Mouse (Mus musculus) midbrain, embryonic 11.5 days (tissue): ENCODE results near the gene Slc24a3. TPM values are rescaled to one million over a fixed set of nuclear protein-coding genes. Genes with fewer than 3 reads are reported as not detected.

Source experiments
- ATAC-seq: fragments of 200-750 bp; cut with Nextera tagmentation; 2 replicates; pipeline ENCODE4 v1.8.0; 2017; ENCODE audit warnings: moderate TSS enrichment, moderate library complexity; ENCODE audit not compliant: low FRiP score
- DNase-seq: peaks from one replicate; pipeline ENCODE4 v3.0.0; 2015; ENCODE audit warnings: low spot score; ENCODE audit errors: missing footprints
- H3K27ac ChIP-seq: fragments of 300-500 bp; sonication (generic); 2 replicates; pipeline ENCODE4 v1.5.1; 2014; ENCODE audit warnings: low read depth, low read length
- H3K27me3 ChIP-seq: fragments of 300-500 bp; sonication (generic); 2 replicates; pipeline ENCODE4 v1.6.1; 2014; ENCODE audit warnings: mild to moderate bottlenecking, low read length, moderate library complexity, mixed read lengths; ENCODE audit not compliant: control insufficient read depth, insufficient read depth
- H3K36me3 ChIP-seq: fragments of 300-500 bp; sonication (generic); 2 replicates; pipeline ENCODE4 v1.6.1; 2014; ENCODE audit warnings: mild to moderate bottlenecking, low read length, moderate library complexity, mixed read lengths; ENCODE audit not compliant: control insufficient read depth, insufficient read depth
- H3K4me1 ChIP-seq: fragments of 300-500 bp; sonication (generic); 2 replicates; pipeline ENCODE4 v1.6.1; 2014; ENCODE audit warnings: low read length; ENCODE audit not compliant: control insufficient read depth, insufficient read depth
- H3K4me2 ChIP-seq: fragments of 300-500 bp; sonication (generic); 2 replicates; pipeline ENCODE4 v1.6.1; 2014; ENCODE audit warnings: mild to moderate bottlenecking, moderate library complexity
- H3K4me3 ChIP-seq: fragments of 300-500 bp; sonication (generic); 2 replicates; pipeline ENCODE4 v1.5.1; 2014; ENCODE audit warnings: low read depth, low read length
- H3K9ac ChIP-seq: fragments of 300-500 bp; sonication (generic); 2 replicates; pipeline ENCODE4 v1.6.1; 2014; ENCODE audit warnings: low read length
- H3K9me3 ChIP-seq: fragments of 300-500 bp; sonication (generic); 2 replicates; pipeline ENCODE4 v1.6.1; 2016; ENCODE audit warnings: low read length; ENCODE audit not compliant: control insufficient read depth
- WGBS: fragments of 180-500 bp; shearing (Covaris S2); extraction: QIAGEN DNeasy Blood & Tissue Kit; methylation state at CpG from one replicate; pipeline ENCODE4 v1.1.7; 2014; 5-methylcytosine and 5-hydroxymethylcytosine counted together
- polyA plus RNA-seq: library from polyadenylated mRNA; unstranded; fragments of >200 nt; fragmentation: Nextera tagmentation; extraction: Ambion mirVana; gene quantifications from 2 replicates; pipeline ENCODE4 v1.2.1, GENCODE M21; 2014

Gene Slc24a3
- polyA plus RNA-seq, 1 experiment from 2014 or later = 1.9 TPM

- ATAC-seq (no peak), DNase-seq (no peak)
- Histone ChIP-seq H3K4me1 (no peaks in the 10 kb centered on the region), H3K27me3 (no peaks in the 10 kb centered on the region), H3K9ac (no peak overlapping the region), H3K4me2 (no peak overlapping the region), H3K4me3 (no peak overlapping the region), H3K9me3 (no peaks in the 10 kb centered on the region), H3K36me3 (no peaks in the 10 kb centered on the region), H3K27ac (no peak overlapping the region)
- 96% methylated on average over 1 of the region's 1 CpGs for WGBS
Measured at GRCm38 (mm10) chr2:145684151-145684550, 516.6 kb downstream of the Slc24a3 start.

DNA sequence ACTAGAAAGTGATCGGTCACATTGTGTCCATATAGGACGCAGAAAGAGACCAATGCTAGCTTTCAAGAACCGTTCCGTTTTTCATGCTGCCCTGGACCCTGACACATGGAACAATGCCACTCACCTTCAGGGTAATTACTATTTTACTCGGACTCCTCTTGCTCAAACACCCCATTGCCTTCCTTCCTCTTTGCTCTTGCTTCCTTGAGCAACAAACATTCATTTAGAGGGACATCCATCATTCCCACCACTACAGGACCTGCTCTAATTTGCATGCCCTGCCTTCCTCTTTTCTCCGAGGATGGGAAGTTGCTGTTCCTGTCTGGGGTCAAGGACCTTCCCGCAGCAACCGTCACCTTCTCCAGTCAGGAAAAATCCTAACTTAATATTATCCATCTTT, 517.3 kb downstream of the Slc24a3 start:
- no peaks in the 10 kb centered on the region for H3K27me3 ChIP-seq
- H3K4me1 ChIP-seq = no peaks in the 10 kb centered on the region
- WGBS = 89% methylated on average over 8 of the region's 8 CpGs
- no peak overlapping the region for H3K4me3 ChIP-seq
- H3K36me3 ChIP-seq = no peaks in the 10 kb centered on the region
- no peak overlapping the region for H3K4me2 ChIP-seq
- DNase-seq (no peak), ATAC-seq (no peak)
- no peak overlapping the region for H3K9ac ChIP-seq
- no peak overlapping the region for H3K27ac ChIP-seq
- no peaks in the 10 kb centered on the region for H3K9me3 ChIP-seq

DNA sequence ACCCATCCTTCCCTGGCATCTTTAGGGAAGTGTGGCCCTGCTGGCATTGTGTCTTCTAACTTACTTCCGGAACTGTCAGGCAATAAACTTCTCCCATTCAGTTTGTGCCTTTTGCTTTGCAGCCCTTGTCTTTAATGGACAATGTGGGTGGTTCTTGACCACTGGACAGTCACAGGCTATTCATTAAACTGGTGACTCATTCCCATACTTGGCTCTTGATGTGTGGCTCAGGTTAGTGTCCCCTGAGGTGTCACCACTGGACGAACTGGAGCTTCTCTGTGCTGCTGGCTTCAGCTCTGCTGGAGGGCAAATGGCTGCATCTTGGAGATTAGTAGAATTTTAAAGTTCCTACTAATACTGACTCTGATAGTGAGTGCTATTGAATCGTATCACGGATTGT, 518.5 kb downstream of the Slc24a3 start:
- DNase-seq = no peak
- Histone ChIP-seq H3K27ac (no peak overlapping the region), H3K27me3 (no peaks in the 10 kb centered on the region), H3K9me3 (no peaks in the 10 kb centered on the region), H3K9ac (no peak overlapping the region), H3K4me2 (no peak overlapping the region), H3K4me3 (no peak overlapping the region), H3K4me1 (no peaks in the 10 kb centered on the region), H3K36me3 (no peaks in the 10 kb centered on the region)
- 87% methylated on average over 4 of the region's 4 CpGs for WGBS
- ATAC-seq = no peak

GRCm38 (mm10) chr2:145691367-145692009, 523.9 kb downstream of the Slc24a3 start:
- H3K4me2 ChIP-seq = no peak overlapping the region
- no peaks in the 10 kb centered on the region for H3K27me3 ChIP-seq
- WGBS = 86% methylated on average over 10 of the region's 10 CpGs
- no peak overlapping the region for H3K27ac ChIP-seq
- H3K36me3 ChIP-seq = no peaks in the 10 kb centered on the region
- H3K4me1 ChIP-seq = no peaks in the 10 kb centered on the region
- ATAC-seq (no peak), DNase-seq (no peak)
- H3K4me3 ChIP-seq = no peak overlapping the region
- no peak overlapping the region for H3K9ac ChIP-seq
- H3K9me3 ChIP-seq = no peaks in the 10 kb centered on the region
